11 mouse cellular contexts compared by ENCODE assay signal in genomic region chr5:42449581-42449980, GRCm38 (mm10).
A peak's percentile ranks its signal among the peaks of the same experiment; 100 is the strongest.
DNase-seq lines count a peak whose midpoint lies in the region; ATAC-seq and TF ChIP-seq lines count a peak whose summit lies in the region.
"Had no signal": no experiment of that assay in that cellular context is flagged by ENCODE, and none has a peak within 500 bp of the region (broad histone marks: within the 10 kb centered on the region; RNA-seq: fewer than 3 reads in every experiment).

No protein-coding gene starts in this region.

- no peak overlapping the region for H3K4me3 ChIP-seq in hindbrain, postnatal 0 days (ENCODE audit: low read length)
- H3K4me3 ChIP-seq in hindbrain, embryonic 11.5 days (ENCODE audit: low read depth, low read length) = no peak overlapping the region
- H3K4me3 ChIP-seq in gastrocnemius, adult 2 months = no peak overlapping the region
- H3K4me3 ChIP-seq: midbrain, embryonic 12.5 days; stomach, embryonic 15.5 days had no signal

- H3K4me1 ChIP-seq in hindbrain, postnatal 0 days (ENCODE audit: insufficient read depth, low read length) = no peaks in the 10 kb centered on the region
- H3K4me1 ChIP-seq in hindbrain, embryonic 11.5 days (replicated peaks; ENCODE audit: control insufficient read depth, insufficient read depth, low read length) = no peaks in the 10 kb centered on the region
- H3K4me1 ChIP-seq: midbrain, embryonic 12.5 days; stomach, embryonic 15.5 days had no signal

- no peak overlapping the region for H3K27ac ChIP-seq in hindbrain, postnatal 0 days
- no peak overlapping the region for H3K27ac ChIP-seq in hindbrain, embryonic 11.5 days (ENCODE audit: low read depth, low read length)
- no peak overlapping the region for H3K27ac ChIP-seq in gastrocnemius, adult 2 months
- H3K27ac ChIP-seq: midbrain, embryonic 12.5 days; stomach, embryonic 15.5 days had no signal

- no peaks in the 10 kb centered on the region for H3K27me3 ChIP-seq in hindbrain, postnatal 0 days (ENCODE audit: insufficient read depth, low read length)
- no peaks in the 10 kb centered on the region for H3K27me3 ChIP-seq in hindbrain, embryonic 11.5 days (ENCODE audit: control insufficient read depth, insufficient read depth, low read length)
- H3K27me3 ChIP-seq: midbrain, embryonic 12.5 days; stomach, embryonic 15.5 days had no signal

- 71% methylated on average over 2 of the region's 2 CpGs for WGBS in hindbrain, postnatal 0 days
- WGBS in hindbrain, embryonic 11.5 days = 89% methylated on average over 2 of the region's 2 CpGs

- H3K9me3 ChIP-seq in hindbrain, postnatal 0 days (ENCODE audit: low read length) = no peaks in the 10 kb centered on the region
- no peaks in the 10 kb centered on the region for H3K9me3 ChIP-seq in hindbrain, embryonic 11.5 days (ENCODE audit: control insufficient read depth, low read length)
- H3K9me3 ChIP-seq: midbrain, embryonic 12.5 days; stomach, embryonic 15.5 days had no signal

- no peaks in the 10 kb centered on the region for H3K36me3 ChIP-seq in hindbrain, postnatal 0 days (ENCODE audit: insufficient read depth, low read length)
- H3K36me3 ChIP-seq in hindbrain, embryonic 11.5 days (ENCODE audit: control insufficient read depth, insufficient read depth, low read length) = no peaks in the 10 kb centered on the region
- H3K36me3 ChIP-seq: midbrain, embryonic 12.5 days; stomach, embryonic 15.5 days had no signal

- no peak overlapping the region for H3K4me2 ChIP-seq in hindbrain, postnatal 0 days (ENCODE audit: low read depth, low read length)
- no peak overlapping the region for H3K4me2 ChIP-seq in hindbrain, embryonic 11.5 days (replicated peaks; ENCODE audit: low read depth, low read length)
- H3K4me2 ChIP-seq: midbrain, embryonic 12.5 days; stomach, embryonic 15.5 days had no signal

- DNase-seq in hindbrain, postnatal 0 days (ENCODE audit: low spot score) = peak; percentile 44
- no peak for DNase-seq in hindbrain, embryonic 11.5 days (ENCODE audit: low spot score)
- DNase-seq in 416B (ENCODE audit: low read depth) = peak; percentile 4
- peak; percentile 6 for DNase-seq in NIH3T3 (ENCODE audit: low read depth)
- DNase-seq in cerebellum, postnatal 36 days = peak; percentile 43 to 44
- no peak for DNase-seq in thymus, postnatal 14 days
- DNase-seq in gastrocnemius, adult 2 months = no peak
- DNase-seq: right cerebral cortex, postnatal 25 days had no signal

- intact Hi-C loops in gastrocnemius, adult 2 months (cut with DNase I) = no loop called here

- H3K9ac ChIP-seq in hindbrain, postnatal 0 days (replicated peaks; ENCODE audit: low read length) = no peak overlapping the region
- no peak overlapping the region for H3K9ac ChIP-seq in hindbrain, embryonic 11.5 days (ENCODE audit: low read depth, low read length)
- H3K9ac ChIP-seq: midbrain, embryonic 12.5 days; stomach, embryonic 15.5 days had no signal

- no peak for TF ChIP-seq CTCF in hindbrain, postnatal 0 days (IDR thresholded peaks at IDR 0.05; ENCODE audit: low read depth)
- TF ChIP-seq CTCF in gastrocnemius, adult 2 months (IDR thresholded peaks at IDR 0.05) = no peak

- ATAC-seq in hindbrain, postnatal 0 days = no peak
- no peak for ATAC-seq in hindbrain, embryonic 11.5 days (ENCODE audit: low FRiP score)
- ATAC-seq in megakaryocyte-erythroid progenitor cell, adult 5-6 weeks (replicated peaks; ENCODE audit: low FRiP score, low TSS enrichment, poor library complexity, severe bottlenecking) = no peak

Comparison
In these comparisons a context has a peak if more than half of its experiments do, and no peak if none do; other contexts are left out.
1. DNase-seq: peak in hindbrain, postnatal 0 days (single experiment), 416B (single experiment), NIH3T3 (single experiment) and cerebellum, postnatal 36 days (2 of 2); none in hindbrain, embryonic 11.5 days (single experiment), thymus, postnatal 14 days (single experiment) and gastrocnemius, adult 2 months (single experiment).